Mouse (Mus musculus) liver, embryonic 18 days (tissue): Measurements from ENCODE around the gene Eif2b3. TPM values are rescaled to one million over a fixed set of nuclear protein-coding genes. Genes with fewer than 3 reads are reported as not detected.

Experiments
- polyA plus RNA-seq: library from polyadenylated mRNA; depleted of rRNA; stranded (reverse); fragments of >200 nt; gene quantifications from 2 replicates; pipeline ENCODE4 v1.2.3, GENCODE M21; 2012; rRNA removed

The Eif2b3 gene
- 10.5 and 10.8 TPM in 2 replicates for polyA plus RNA-seq

DNA sequence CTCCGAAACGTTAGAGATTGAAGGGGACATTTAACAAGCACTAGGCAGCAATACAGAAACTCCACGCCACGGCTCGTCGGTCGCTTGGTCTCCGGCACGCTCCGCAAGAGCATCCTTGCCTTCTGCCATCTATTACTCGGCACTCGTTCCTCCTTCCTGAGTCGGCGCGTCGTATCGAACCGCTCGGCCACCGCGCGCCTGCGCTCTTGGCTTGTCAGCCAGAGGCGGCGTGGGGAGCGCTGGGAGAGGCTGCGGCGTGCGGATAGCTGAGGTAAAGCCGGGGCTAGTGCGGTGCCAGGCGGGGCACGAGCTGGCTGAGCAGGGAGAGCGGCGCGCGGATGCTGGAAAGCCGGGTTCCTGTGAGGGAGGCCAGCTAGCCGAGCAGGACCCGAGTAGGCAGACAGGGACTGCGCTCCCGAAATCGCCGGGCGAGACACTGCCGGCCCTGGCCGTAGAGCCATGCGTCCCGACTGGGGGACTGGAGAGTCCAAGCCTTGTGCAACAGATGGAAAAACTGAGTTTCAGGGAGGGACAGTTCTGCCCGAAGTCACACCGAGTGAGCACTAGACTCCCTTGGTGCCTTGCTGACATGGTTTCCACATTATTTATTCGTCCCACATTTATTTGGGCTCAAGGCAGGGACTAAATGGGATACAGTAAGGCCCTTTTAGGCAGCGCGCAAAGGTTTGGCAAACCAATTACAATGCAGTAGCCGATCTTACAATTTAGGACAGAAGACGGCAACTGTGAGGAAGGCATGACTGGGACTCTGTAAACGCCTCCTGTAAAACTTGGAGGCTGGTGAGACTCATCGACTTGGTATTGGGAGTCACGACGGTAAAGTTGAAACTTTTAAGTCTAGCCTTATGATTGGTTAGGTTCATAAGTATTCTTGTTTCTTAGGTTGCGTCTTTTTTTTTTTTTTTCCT lies at the start of gene Eif2b3:
Eif2b3 (plus strand) TSS at position 197 of the 929 bp plus-strand sequence.

DNA sequence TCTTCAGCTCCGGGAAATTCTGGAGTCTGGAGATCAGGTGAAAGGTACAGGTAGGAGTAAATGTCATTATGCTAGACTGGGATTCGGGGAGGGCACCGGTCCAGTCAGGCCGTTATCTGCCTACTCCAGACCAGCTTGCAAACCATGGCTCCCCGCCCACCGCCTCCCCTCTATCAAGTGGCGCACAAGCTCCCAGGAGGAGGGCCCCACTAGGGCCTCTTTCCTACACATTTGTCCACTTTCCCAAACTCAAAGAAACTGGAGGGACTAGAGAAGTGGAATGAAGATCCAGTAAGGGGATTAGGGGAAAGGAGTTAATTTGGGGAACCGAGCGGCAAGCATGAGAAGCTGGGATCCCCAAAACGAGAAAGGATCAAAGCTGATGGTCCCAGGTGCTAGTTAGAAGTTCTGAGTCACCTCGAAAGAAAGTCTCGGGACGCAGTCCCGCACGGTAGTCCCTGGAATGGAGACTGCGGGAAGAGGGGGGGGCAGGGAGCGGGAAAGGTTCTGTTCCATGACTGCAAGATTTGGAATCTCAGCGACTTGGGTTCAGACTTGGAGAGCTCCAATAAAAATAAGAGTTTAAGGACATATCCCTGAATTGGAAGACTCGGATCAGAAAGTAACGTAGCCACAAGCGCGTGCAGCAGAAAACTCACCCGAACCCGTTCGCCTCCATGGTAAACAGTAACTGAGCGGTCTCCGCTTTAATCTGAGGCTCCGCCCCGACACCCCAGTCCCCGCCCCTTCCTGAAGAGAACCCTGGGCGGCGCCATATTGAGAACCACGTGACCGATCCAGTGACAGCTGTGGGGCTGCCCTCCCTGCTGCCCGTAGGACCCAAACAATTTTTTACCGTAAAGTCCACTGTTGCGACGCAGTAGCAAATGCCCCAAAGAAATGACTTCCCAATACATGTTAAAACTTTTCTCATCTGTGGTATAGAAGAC lies 25.3 kb upstream of the Eif2b3 start, which contains the start of gene Urod:
Urod (minus strand) TSS at position 742 of the 950 bp plus-strand sequence.

DNA sequence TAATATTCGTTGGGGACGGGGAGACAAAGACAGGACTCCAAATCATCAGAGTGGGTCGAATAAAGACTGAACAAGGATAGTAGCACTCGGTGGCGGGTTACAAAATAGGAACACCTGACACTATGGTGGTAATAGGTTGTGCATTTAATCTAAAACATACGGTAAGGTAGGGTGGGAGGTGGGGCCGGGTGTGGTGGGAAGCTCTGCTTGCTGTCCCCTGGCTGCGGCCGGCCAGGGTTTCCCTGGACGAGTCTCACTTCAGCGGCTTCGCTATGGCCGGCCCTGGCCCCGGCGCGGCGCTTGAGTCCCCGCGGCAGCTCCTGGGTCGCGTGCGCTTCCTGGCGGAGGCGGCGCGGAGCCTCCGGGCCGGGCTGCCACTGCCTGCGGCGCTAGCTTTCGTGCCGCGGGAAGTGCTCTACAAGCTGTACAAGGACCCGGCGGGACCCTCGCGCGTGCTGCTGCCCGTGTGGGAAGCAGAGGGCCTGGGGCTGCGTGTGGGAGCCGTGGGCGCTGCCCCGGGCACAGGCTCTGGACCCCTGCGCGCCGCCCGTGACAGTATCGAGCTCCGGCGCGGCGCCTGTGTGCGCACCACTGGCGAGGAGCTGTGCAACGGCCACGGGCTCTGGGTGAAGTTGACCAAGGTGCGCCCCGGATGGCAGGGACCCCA lies 23.9 kb upstream of the Eif2b3 start, which contains the start of gene Hectd3:
Hectd3 (plus strand) TSS at position 187 of the 667 bp plus-strand sequence.

DNA sequence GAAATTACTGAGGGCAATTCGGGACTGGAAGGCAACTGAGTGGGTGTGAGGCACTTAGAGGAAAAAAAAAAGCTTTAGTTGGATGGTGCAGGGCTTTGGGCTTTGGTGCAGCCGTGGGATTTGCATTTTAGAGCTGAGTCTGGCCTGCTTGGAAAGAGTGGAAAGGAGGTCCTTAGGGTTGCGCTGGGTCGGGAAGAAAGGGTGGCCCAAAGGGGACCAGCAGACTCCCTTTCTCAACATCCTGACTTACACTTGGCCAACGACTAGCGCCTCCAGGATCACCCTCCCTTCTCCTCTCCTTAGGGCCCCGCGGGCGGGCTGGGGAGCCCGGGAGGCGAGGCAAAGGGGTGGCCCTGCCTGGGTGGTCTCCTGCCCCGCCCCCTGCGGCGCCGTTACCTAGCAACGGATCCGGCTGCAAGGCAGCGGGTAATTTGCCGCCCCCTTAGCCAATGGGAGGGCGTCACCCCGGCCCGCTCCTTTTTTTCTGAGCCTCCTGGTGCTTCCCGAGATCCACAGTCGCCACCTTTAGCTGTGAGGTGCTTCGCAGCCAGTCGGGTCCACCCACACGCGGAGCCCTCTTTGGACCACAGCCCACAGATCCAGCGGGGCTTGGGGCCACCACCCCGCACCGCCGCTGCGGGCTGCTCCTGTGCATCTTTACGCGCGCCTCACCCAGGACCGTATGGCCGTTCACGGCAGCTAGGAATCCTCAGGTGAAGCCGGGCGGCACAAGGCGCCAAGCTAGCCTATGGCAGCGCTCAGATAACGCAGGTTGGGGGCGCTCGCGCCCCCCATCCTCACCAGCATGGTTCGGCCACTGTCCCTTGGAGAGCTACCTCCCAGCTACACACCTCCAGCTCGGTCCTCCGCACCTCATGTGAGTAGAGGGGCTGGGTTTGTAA lies 76.6 kb downstream of the Eif2b3 start, which contains the start of gene Ptch2:
Ptch2 (plus strand) TSS at position 525 of the 902 bp plus-strand sequence.

DNA sequence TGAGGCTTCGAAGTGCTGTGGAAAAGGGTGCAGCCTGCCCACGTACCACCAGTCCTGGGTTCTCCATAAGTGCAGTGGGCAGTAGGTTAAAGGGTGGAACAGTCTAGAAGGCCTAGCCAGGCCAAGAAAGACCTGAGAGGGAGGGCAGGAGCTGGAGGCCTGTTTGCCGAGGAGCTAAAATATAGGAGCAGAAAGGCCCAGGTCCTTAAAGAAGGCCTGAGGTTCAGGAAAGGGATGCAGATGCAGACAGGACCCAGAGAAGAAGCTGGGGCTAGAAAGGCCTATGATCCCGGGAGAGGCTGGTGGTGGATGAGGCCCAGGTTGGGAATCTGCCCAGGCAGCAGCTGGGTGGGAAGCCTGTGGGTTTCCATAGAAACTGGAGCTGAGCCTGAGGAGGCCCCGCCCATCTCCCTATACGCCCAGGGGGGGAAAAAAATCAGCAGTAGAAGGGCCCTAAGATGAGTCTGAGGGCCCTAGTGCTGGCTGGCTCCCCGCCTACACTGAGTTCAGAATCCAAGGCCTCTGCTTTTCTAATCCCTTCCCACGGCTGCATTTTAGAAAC lies 106.2 kb downstream of the Eif2b3 start, which contains the start of gene Btbd19:
Btbd19 (minus strand) TSS at position 378 of the 562 bp plus-strand sequence.

DNA sequence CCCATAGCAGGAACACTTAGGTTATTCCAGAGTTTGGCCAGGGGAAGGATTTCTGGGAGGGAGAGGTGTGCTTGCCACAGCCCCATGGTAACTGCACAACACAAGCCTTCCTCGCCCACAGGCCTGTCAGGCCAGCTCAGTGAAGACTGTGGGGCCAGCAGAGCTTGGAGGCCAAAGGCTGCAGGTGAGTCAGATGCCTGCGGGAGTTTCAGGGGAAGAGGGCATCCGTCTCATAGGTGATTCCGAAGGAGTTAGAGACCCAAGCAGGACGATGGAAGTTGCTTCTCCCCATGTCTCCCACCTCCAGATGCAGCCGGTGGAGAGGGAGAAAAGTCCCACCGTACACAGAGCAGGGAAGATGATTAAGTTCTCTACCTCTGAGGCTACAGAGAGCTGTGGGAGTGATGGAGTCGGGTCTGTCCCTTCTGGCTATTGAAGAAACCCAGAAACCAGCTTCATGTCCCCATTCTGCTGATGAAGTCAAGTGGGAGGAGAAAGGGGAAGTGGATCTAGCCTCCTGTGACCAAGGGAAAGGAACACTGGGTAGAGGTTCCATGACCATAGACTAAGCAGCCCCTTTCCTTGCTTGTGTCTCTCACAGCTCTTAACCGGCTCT lies 107.6 kb downstream of the Eif2b3 start, which contains the start of gene Tctex1d4:
Tctex1d4 (plus strand) TSS at position 120 of the 616 bp plus-strand sequence.

DNA sequence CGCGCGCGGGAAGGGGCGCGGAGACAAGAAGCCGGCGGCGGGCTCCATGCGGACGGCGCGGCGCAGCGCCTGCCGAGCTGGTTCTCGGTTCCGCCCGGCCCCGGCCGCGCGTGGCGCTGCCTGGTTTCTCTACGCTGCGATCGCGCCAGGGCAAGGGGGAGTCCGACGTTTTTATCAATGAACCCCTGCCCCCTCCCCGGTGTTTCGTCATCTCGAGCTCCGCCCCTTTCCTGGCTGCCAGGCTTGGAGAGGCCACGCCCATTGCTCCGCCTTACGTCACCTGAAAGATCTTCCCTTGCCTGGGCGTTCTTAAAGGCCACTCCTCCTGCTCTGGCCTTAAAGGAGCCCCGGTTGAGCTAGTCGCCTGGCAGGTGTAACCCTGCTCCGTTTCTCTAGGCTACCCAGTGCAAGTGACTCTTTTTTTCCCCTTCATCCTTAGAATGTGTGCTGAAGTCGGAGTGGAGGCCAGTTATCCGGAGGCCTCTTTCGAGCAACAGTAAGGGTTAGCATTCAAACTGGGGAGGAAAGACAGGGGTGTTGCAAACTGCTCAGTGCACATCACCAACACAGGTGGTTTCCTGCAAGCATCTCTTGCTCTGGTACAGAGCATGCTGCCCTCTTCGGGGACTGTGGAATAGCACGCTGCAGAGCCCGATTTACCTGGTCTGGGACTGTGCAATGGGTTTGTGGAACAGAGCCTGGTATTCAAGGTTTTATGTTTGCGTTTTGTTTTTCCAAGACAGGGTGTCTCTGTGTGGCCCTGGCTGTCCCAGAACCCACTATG lies 114.8 kb downstream of the Eif2b3 start, which contains the start of gene Plk3:
Plk3 (minus strand) TSS at position 147 of the 784 bp plus-strand sequence.

Other genes with a start within 250 kb of the Eif2b3 start
- gene Toe1, start 211.8 kb upstream of the Eif2b3 start, polyA plus RNA-seq = 9.7 and 11.0 TPM in 2 replicates
- 2.8 and 3.1 TPM in 2 replicates for gene Mutyh, start 211.7 kb upstream of the Eif2b3 start, polyA plus RNA-seq
- gene Hpdl, start 197.7 kb upstream of the Eif2b3 start, polyA plus RNA-seq = 0.06 and 0.07 TPM in 2 replicates
- 0.05 and 0.07 TPM in 2 replicates for gene Zswim5, start 142.0 kb upstream of the Eif2b3 start, polyA plus RNA-seq
- 200 and 202 TPM in 2 replicates for gene Urod, start 25.0 kb upstream of the Eif2b3 start, polyA plus RNA-seq
- gene Hectd3, start 24.1 kb upstream of the Eif2b3 start, polyA plus RNA-seq = 8.1 and 8.6 TPM in 2 replicates
- gene Ptch2, start 76.7 kb downstream of the Eif2b3 start, polyA plus RNA-seq = 0.77 and 1.1 TPM in 2 replicates
- gene Btbd19, start 106.3 kb downstream of the Eif2b3 start, polyA plus RNA-seq = 2.0 and 2.2 TPM in 2 replicates
- 0.18 and 0.20 TPM in 2 replicates for gene Tctex1d4, start 107.4 kb downstream of the Eif2b3 start, polyA plus RNA-seq
- gene Plk3, start 114.6 kb downstream of the Eif2b3 start, polyA plus RNA-seq = 5.9 and 6.5 TPM in 2 replicates
- 754 and 875 TPM in 2 replicates for gene Rps8, start 136.8 kb downstream of the Eif2b3 start, polyA plus RNA-seq
- 9.3 and 10.0 TPM in 2 replicates for gene Kif2c, start 163.2 kb downstream of the Eif2b3 start, polyA plus RNA-seq
- 14.0 and 18.4 TPM in 2 replicates for gene Tmem53, start 232.5 kb downstream of the Eif2b3 start, polyA plus RNA-seq
- 0.05 TPM in 2 replicates for gene Armh1, start 232.7 kb downstream of the Eif2b3 start, polyA plus RNA-seq